Mouse (Mus musculus) kidney, embryonic 16.5 days (tissue): Measurements from ENCODE around the gene Actr1b. TPM values are rescaled to one million over a fixed set of nuclear protein-coding genes. Genes with fewer than 3 reads are reported as not detected.

Experiments used
- ATAC-seq: fragments of 200-750 bp; cut with Nextera tagmentation; 2 replicates; pipeline ENCODE4 v1.8.0; 2017; ENCODE audit warnings: moderate TSS enrichment; ENCODE audit not compliant: low FRiP score, low TSS enrichment
- H3K27ac ChIP-seq: fragments of 300-500 bp; sonication (generic); 2 replicates; pipeline ENCODE4 v1.5.1; 2014; ENCODE audit warnings: low read length
- H3K27me3 ChIP-seq: fragments of 300-500 bp; sonication (generic); 2 replicates; pipeline ENCODE4 v1.6.1; 2014; ENCODE audit warnings: low read length, control low read depth, mixed read lengths; ENCODE audit not compliant: insufficient read depth
- H3K36me3 ChIP-seq: fragments of 300-500 bp; sonication (generic); 2 replicates; pipeline ENCODE4 v1.6.1; 2014; ENCODE audit warnings: low read length, control low read depth, mixed read lengths; ENCODE audit not compliant: insufficient read depth
- H3K4me1 ChIP-seq: fragments of 300-500 bp; sonication (generic); 2 replicates; pipeline ENCODE4 v1.6.1; 2014; ENCODE audit warnings: low read length, control low read depth, mixed read lengths; ENCODE audit not compliant: insufficient read depth
- H3K4me2 ChIP-seq: fragments of 300-500 bp; sonication (generic); replicated peaks from 2 replicates; pipeline ENCODE4 v1.6.1; 2014; ENCODE audit warnings: low read depth, low read length
- H3K4me3 ChIP-seq: fragments of 300-500 bp; sonication (generic); 2 replicates; pipeline ENCODE4 v1.5.1; 2014; ENCODE audit warnings: mild to moderate bottlenecking, low read length
- H3K9ac ChIP-seq: fragments of 300-500 bp; sonication (generic); replicated peaks from 2 replicates; pipeline ENCODE4 v1.6.1; 2014; ENCODE audit warnings: low read length
- H3K9me3 ChIP-seq: fragments of 300-500 bp; sonication (generic); 2 replicates; pipeline ENCODE4 v1.6.1; 2016; ENCODE audit warnings: low read length, control low read depth
- WGBS: fragments of 180-500 bp; shearing (Covaris S2); extraction: QIAGEN DNeasy Blood & Tissue Kit; methylation state at CpG from one replicate; pipeline ENCODE4 v1.1.7; 2014; 5-methylcytosine and 5-hydroxymethylcytosine counted together
- polyA plus RNA-seq: library from polyadenylated mRNA; unstranded; fragments of >200 nt; fragmentation: Nextera tagmentation; extraction: Ambion mirVana; gene quantifications from 2 replicates; pipeline ENCODE4 v1.2.1, GENCODE M21; 2015

The Actr1b gene
- 118 and 123 TPM in 2 replicates for polyA plus RNA-seq

DNA sequence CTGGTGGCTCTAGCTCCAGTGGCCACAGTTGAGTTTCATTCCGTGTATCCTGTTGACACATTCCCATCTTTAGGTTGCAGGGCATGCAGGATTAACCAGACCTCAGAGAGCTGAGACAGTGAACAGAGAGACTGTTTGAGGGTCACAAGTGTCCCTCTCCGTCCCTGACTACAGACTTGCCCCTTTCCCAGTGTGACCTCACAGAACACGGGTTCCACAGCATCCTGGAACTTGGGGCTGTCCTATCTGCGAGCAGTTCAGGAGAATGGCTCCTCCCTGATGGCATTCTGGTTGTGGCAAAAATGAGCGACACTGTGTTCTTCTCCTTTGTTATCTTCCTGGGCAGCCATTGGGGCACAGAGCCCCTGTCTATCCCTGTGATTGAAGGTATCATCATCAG is at the start of gene Actr1b:
Gene Actr1b, minus strand, starts transcription at position 112 of the 400 bp plus-strand sequence.
- WGBS = 82% methylated on average over 5 of the region's 5 CpGs
- H3K4me2 ChIP-seq = no peak within 1 kb of the TSS

GRCm38 (mm10) chr1:36761568-36761967 is 47.3 kb upstream of the Actr1b start, which contains the start of gene Zap70:
Gene Zap70, plus strand, starts transcription at chr1:36761798.
- Histone ChIP-seq H3K36me3 (no peaks in the 10 kb centered on the region), H3K4me1 (no peaks in the 10 kb centered on the region), H3K9me3 (no peaks in the 10 kb centered on the region), H3K9ac (no peak within 1 kb of the TSS), H3K4me2 (no peak within 1 kb of the TSS), H3K27me3 (no peaks in the 10 kb centered on the region), H3K4me3 (no peak within 1 kb of the TSS), H3K27ac (no peak within 1 kb of the TSS)
- WGBS = 71% methylated on average over 11 of the region's 11 CpGs
- ATAC-seq = no peak

More for the DNA sequence above, at the start of gene Actr1b:
- ATAC-seq = no peak
- Histone ChIP-seq H3K27me3 (no peaks in the 10 kb centered on the region), H3K4me3 (no peak within 1 kb of the TSS), H3K36me3 (no peaks in the 10 kb centered on the region), H3K27ac (no peak within 1 kb of the TSS), H3K9me3 (no peaks in the 10 kb centered on the region), H3K4me1 (no peaks in the 10 kb centered on the region), H3K9ac (no peak within 1 kb of the TSS)

DNA sequence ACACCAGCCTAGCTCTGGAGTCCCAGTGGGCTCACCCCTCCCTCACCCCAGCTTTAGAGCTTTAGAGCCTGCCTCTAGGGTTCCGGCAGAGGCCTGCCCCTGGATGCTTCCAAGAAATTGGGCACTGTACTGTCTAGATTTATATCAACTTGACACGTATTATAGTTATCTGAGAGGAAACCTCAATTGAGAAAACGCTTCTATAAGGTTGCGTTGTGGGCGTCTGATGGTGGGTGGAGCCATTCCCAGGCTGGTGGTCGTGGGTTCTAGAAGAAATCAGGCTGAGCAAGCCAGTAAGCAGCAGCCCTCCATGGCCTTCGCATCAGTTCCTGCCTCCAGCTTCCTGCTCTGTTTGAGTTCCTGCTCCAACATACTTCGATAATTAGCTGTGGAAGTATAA is 46.8 kb upstream of the Actr1b start:
- H3K4me2 ChIP-seq = no peak overlapping the region
- H3K4me1 ChIP-seq = no peaks in the 10 kb centered on the region
- no peaks in the 10 kb centered on the region for H3K36me3 ChIP-seq
- no peak overlapping the region for H3K9ac ChIP-seq
- ATAC-seq = no peak
- no peak overlapping the region for H3K27ac ChIP-seq
- no peak overlapping the region for H3K4me3 ChIP-seq
- 84% methylated on average over 8 of the region's 8 CpGs for WGBS
- H3K9me3 ChIP-seq = no peaks in the 10 kb centered on the region
- no peaks in the 10 kb centered on the region for H3K27me3 ChIP-seq

DNA sequence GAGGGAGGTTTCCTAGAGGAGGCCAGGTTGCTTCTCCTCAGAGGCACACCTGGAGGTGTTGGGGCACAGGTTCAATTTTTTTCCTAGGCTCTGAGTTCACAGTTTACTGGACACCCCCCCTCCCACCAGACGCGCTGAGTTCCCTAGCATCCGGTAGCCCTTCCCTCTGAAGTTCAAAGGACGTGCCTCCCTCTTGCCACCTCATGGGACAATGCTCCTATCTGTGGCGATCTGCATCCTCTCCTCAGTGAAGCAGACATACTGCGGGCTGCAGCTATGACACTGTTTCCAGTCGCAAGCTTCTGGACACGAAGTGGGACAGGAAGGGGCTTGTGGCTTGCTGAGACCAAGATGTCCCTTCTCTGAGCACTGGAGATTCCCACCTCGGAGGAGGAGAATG is 46.2 kb upstream of the Actr1b start:
- Histone ChIP-seq H3K27ac (no peak overlapping the region), H3K9me3 (no peaks in the 10 kb centered on the region), H3K27me3 (no peaks in the 10 kb centered on the region), H3K4me3 (no peak overlapping the region), H3K36me3 (no peaks in the 10 kb centered on the region), H3K4me1 (no peaks in the 10 kb centered on the region), H3K9ac (no peak overlapping the region), H3K4me2 (no peak overlapping the region)
- ATAC-seq = no peak
- 64% methylated on average over 9 of the region's 9 CpGs for WGBS

DNA sequence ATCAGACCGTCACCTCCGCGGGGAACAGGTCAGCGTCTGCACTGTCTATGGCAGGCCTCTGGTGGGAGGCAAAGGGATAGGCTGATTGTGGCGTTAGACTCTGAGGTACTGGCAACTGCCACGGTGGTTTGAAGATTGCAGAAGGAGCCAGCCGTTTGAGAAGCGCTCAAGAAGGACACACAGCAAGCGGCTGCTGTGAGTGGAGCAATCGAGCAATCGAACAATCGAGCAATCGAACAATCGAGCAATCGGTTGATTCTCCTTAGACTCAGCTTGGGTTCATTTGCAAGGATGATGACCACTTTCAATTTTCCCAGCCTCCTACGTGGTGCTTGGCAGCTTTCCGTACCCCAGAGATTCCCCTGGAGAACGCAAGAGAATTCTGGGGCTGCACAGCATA is 44.9 kb upstream of the Actr1b start:
- Histone ChIP-seq H3K4me3 (no peak overlapping the region), H3K27me3 (no peaks in the 10 kb centered on the region), H3K36me3 (no peaks in the 10 kb centered on the region), H3K9ac (no peak overlapping the region), H3K4me1 (no peaks in the 10 kb centered on the region), H3K27ac (no peak overlapping the region), H3K4me2 (no peak overlapping the region), H3K9me3 (no peaks in the 10 kb centered on the region)
- ATAC-seq = no peak
- WGBS = 87% methylated on average over 18 of the region's 18 CpGs

DNA sequence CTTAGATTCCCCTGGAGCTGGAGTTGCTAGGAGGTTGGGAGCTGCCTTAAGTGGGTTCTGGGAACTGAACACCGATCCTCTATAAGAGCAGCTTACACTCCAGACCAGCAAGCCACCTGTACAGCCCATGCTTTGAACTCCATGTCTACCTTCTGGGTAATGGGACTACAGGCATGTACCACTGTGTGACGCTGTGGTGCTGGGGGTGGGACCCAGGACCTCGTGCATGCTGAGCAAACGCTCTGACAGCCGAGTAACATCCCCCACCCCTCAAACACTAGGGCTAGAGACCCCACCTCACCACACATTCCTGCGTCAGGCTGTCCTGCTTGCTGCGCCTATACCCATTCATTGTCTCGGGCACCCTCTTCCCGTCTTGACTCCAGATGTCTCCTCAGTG is 44.3 kb upstream of the Actr1b start:
- Histone ChIP-seq H3K36me3 (no peaks in the 10 kb centered on the region), H3K4me1 (no peaks in the 10 kb centered on the region), H3K4me2 (no peak overlapping the region), H3K27ac (no peak overlapping the region), H3K9ac (no peak overlapping the region), H3K27me3 (no peaks in the 10 kb centered on the region), H3K9me3 (no peaks in the 10 kb centered on the region), H3K4me3 (no peak overlapping the region)
- ATAC-seq = no peak
- WGBS = 91% methylated on average over 9 of the region's 9 CpGs

DNA sequence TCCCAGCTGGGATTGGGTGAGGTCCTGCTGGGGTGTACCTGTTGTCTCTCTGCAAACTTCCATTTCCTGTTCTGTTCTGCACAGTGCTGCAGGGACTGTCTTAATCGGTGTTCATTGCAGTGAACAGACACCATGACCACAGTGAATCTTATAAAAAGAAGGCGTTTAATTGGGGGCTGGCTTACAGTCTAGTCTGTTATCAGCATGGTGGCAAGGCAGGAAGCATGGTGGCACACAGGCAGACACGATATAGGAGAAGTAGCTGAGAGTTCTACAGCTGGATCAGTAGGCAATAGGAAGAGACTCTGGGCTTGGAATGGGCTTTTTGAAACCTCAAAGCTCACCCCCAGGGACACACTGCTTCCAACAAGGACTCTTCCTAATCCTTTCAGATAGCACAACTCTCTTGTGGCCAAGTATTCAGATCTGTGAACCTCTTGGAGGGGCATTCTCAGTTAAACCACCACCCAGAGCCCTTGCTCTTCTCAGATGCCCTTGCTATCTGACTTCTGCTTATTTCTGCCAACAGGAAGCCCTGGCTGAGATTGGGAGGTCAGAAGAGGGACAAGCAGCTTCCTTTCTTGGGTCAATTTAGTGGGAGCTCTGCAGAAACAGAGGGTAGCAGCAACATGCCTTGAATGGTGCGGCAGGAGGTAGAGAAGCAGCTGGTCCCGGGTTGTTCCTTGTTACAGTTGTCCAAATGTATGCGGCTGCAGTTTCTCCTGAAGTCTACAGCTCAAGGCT is 39.9 kb upstream of the Actr1b start:
- 85% methylated on average over 6 of the region's 6 CpGs for WGBS

DNA sequence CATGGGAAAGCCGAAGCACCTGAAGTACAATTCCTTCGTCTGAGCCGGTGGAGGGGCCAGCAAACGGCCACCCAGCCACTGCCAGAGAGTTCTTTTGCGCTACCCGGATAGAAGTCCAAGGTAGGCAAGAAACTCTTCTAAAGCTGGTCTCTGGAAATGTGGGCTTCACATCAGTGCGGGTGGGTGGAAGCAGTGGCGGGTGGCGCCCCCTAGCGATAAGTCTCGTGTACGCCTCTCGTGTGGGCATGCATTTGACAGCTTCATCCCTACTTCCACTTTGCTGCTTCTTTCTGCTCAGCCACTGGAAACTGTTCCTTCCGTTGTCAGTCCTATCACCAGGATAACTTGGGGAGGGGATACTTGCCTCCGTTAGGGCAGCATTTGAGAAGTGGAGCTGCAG is 32.2 kb upstream of the Actr1b start:
- H3K27ac ChIP-seq = no peak overlapping the region
- no peak for ATAC-seq
- no peaks in the 10 kb centered on the region for H3K36me3 ChIP-seq
- H3K4me1 ChIP-seq = no peaks in the 10 kb centered on the region
- no peak overlapping the region for H3K4me3 ChIP-seq
- 55% methylated on average over 15 of the region's 15 CpGs for WGBS
- no peak overlapping the region for H3K4me2 ChIP-seq
- no peak overlapping the region for H3K9ac ChIP-seq
- H3K27me3 ChIP-seq = no peaks in the 10 kb centered on the region; the same call in 1 of the 2 replicates
- no peaks in the 10 kb centered on the region; the same call in 1 of the 2 replicates for H3K9me3 ChIP-seq

More for the DNA sequence above, 39.9 kb upstream of the Actr1b start:
- Histone ChIP-seq H3K36me3 (no peaks in the 10 kb centered on the region), H3K27ac (no peak overlapping the region), H3K4me2 (no peak overlapping the region), H3K9ac (no peak overlapping the region), H3K9me3 (no peaks in the 10 kb centered on the region; the same call in 1 of the 2 replicates), H3K4me1 (no peaks in the 10 kb centered on the region), H3K4me3 (no peak overlapping the region), H3K27me3 (no peaks in the 10 kb centered on the region)
- no peak for ATAC-seq

- H3K9ac ChIP-seq = no peak overlapping the region
- no peaks in the 10 kb centered on the region; the same call in 1 of the 2 replicates for H3K9me3 ChIP-seq
- H3K27me3 ChIP-seq = no peaks in the 10 kb centered on the region; the same call in 1 of the 2 replicates
- no peak overlapping the region for H3K27ac ChIP-seq
- no peak for ATAC-seq
- H3K4me3 ChIP-seq = no peak overlapping the region
- no peak overlapping the region for H3K4me2 ChIP-seq
- WGBS = 73% methylated on average over 4 of the region's 4 CpGs
- no peaks in the 10 kb centered on the region for H3K4me1 ChIP-seq
- H3K36me3 ChIP-seq = no peaks in the 10 kb centered on the region
Observed at GRCm38 (mm10) chr1:36745661-36746060, 31.4 kb upstream of the Actr1b start.

GRCm38 (mm10) chr1:36744268-36744944 is 30.2 kb upstream of the Actr1b start:
- H3K36me3 ChIP-seq = no peaks in the 10 kb centered on the region
- ATAC-seq = 0 out of 2 replicates have a peak, but pooled peaks have one; percentile 23
- H3K4me3 ChIP-seq = peak overlapping the region; percentile 18
- peak overlapping the region; percentile 46 for H3K4me2 ChIP-seq
- H3K9me3 ChIP-seq = no peaks in the 10 kb centered on the region; the same call in 1 of the 2 replicates
- H3K4me1 ChIP-seq = no peaks in the 10 kb centered on the region
- no peak overlapping the region for H3K9ac ChIP-seq
- WGBS = 25% methylated on average over 17 of the region's 17 CpGs
- no peak overlapping the region for H3K27ac ChIP-seq
- no peaks in the 10 kb centered on the region; the same call in 1 of the 2 replicates for H3K27me3 ChIP-seq
